Mouse (Mus musculus) lung, adult 2 months (tissue): ENCODE measurements at regions not wholly inside any gene's neighbourhood (a gene's known extent, or its start where the extent isn't known, plus 50 kb on each side); places are given as distances from the start of the nearest gene placed in this dataset.

Experiments
- DNase-seq: peaks from one replicate; pipeline ENCODE4 v3.0.0; 2022
- H3K4me1 ChIP-seq: fragments of 200-500 bp; 2 replicates; pipeline ENCODE4 v1.6.1; 2011; ENCODE audit warnings: low read length; ENCODE audit not compliant: control insufficient read depth, insufficient read depth
- H3K4me3 ChIP-seq: fragments of 200-500 bp; replicated peaks from 2 replicates; pipeline ENCODE3; 2011; ENCODE audit warnings: low read depth, mild to moderate bottlenecking, control low read depth, low read length; ENCODE audit errors: extremely low read depth
- CTCF ChIP-seq: fragments of 200-500 bp; IDR thresholded peaks from 2 replicates; pipeline ENCODE4 v1.5.1; 2011; ENCODE audit warnings: mild to moderate bottlenecking, low read length, control low read depth; ENCODE audit not compliant: insufficient read depth
- POLR2A ChIP-seq: fragments of 200-500 bp; IDR thresholded peaks from 2 replicates; pipeline ENCODE4 v1.6.1; 2011; ENCODE audit warnings: low read depth, mild to moderate bottlenecking, control low read depth, low read length, borderline replicate concordance; ENCODE audit errors: extremely low read depth
- WGBS: fragments of 180-500 bp; shearing (Covaris S2); methylation state at CpG from one replicate; pipeline ENCODE4 v1.1.7; 2018; 5-methylcytosine and 5-hydroxymethylcytosine counted together

DNA sequence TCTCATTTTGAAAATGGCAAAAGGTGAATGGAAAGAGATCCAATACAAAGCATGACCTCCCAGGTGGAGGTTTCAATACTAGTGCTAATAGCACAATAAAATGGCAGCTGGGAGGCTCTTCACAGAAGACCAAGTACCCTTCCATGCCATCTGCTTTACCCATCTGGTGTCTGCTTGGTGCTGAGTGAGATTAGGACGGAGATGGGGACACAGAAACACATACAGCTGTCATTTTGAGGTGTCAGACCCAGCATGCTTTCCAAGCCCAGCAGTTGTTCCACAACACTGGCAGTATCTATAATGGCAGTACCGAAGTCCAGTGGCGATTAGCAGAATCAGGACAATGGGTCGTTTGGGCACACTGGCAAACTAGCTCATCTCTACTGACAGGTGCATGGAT lies 118.9 kb upstream of the 1700064H15Rik start:
- TF ChIP-seq CTCF (no peak), POLR2A (no peak)
- no peak overlapping the region for H3K4me3 ChIP-seq
- WGBS: 78% methylated on average over 4 of the region's 4 CpGs
- H3K4me1 ChIP-seq: no peaks in the 10 kb centered on the region
- DNase-seq: no peak

DNA sequence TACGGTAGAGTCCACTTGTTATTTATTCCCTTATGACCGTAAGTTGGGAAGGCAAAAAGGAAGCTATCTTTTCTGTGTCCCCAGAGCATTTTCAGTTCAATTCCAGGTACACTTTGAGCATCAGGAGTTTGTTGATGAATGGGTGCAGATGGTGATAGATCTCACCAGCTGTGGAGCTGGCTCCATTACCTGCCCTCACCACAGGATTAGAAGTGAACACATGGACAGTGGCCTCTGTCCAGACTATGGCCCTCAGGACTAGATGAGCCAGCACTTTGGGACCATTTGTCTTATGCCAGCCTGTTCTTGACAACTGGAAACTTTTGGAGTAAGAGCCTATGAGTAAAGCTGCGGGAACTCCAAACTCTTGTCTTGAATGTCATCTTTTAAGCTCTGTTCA lies 123.5 kb upstream of the 1700064H15Rik start:
- TF ChIP-seq POLR2A (no peak), CTCF (no peak)
- DNase-seq: no peak
- Histone ChIP-seq H3K4me1 (no peaks in the 10 kb centered on the region), H3K4me3 (no peak overlapping the region)
- 83% methylated on average over 3 of the region's 3 CpGs for WGBS

DNA sequence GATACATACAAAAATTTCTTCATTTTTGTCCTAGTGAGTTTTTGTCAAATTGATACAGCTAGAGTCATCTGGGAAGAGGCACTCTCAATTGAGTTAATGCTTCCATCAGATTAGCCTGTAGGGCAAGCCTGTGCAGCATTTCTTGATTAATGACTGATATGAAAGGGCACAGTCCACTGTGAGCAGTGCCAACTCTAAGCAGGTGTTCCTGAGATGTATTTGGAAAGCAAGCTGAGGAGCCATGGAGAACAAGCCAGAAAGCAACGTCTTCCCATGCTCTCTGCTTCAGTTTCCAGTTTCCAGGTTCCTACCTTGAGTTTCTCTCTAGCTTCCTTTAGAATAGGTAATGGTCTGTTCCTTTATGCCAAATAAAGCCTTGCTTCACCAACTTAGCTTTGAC lies 125.5 kb upstream of the 1700064H15Rik start:
- 65% methylated on average over 1 of the region's 1 CpGs for WGBS
- no peak for DNase-seq
- TF ChIP-seq CTCF: no peak
- no peak for TF ChIP-seq POLR2A
- Histone ChIP-seq H3K4me1 (no peaks in the 10 kb centered on the region), H3K4me3 (no peak overlapping the region)

DNA sequence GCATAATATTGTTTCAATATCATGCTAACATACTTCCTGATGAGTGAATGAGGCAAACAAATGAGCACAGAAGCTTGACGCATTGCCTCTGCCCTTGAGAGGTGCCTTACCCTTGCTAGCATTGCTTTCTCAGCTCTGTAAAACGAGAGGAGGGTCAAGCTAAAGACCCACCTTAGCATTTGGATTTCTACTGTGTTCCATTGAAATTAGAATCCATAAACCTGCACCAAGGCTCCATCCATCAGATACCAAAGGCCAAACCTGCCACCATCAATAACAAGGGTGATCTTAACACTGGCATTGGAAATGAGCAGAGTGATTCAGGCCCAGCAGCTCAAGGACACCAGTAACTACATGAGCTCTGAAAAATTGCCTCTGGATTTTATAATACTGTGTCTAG lies 126.2 kb upstream of the 1700064H15Rik start:
- no peak overlapping the region for H3K4me3 ChIP-seq
- no peak for DNase-seq
- TF ChIP-seq POLR2A (no peak), CTCF (no peak)
- WGBS: 60% methylated on average over 2 of the region's 2 CpGs
- H3K4me1 ChIP-seq: no peaks in the 10 kb centered on the region

DNA sequence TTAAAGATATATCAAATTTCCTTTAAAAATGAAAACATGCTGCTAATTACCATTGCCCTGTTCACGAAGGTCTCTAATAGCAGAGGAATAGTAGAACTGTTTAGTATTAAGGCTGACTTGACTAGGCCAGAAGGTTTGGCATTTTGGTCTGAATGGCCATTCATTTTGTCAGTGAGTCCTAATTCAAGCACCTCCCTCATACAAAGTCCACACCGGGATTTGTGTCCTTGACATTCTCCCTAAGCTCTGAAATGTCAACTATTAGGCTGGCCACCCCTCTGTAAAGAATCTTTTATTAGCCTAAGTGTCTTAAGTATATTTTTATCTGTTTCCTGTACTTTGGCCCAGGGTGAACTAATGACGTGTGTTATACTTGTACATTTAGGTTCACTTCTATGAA lies 126.7 kb upstream of the 1700064H15Rik start:
- no peak overlapping the region for H3K4me3 ChIP-seq
- 47% methylated on average over 3 of the region's 3 CpGs for WGBS
- DNase-seq: no peak
- H3K4me1 ChIP-seq: no peaks in the 10 kb centered on the region
- TF ChIP-seq POLR2A (no peak), CTCF (no peak)

DNA sequence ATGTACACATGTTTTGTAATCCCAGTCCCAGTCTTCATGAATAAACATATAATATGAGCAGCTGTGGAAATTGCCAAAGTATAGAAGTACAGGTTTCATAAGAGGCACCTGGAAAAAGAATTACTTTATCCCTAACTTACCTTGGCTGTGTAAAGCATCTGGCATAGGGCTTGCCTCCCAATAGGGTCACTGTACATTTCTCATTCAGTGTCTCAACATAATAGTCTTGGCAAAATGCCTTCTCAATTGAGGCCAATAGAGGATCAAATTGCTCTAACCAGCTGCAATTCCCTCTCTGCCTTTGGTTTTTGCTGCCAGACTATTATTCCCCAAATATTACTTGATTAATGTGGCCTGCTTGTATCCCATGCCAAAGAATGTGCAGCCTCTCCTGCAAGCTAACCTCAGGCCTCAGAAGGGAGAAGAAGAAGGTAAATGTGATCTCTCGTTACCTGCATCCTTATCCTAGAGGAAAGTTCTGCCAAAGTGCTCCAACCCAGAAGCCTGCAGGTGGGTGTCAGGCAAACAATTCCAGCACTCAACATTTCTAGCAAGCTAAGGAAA lies 158.2 kb upstream of the Cp start:
- WGBS: 67% methylated on average over 1 of the region's 1 CpGs
- Histone ChIP-seq H3K4me3 (no peak overlapping the region), H3K4me1 (no peaks in the 10 kb centered on the region)
- TF ChIP-seq POLR2A (no peak), CTCF (no peak)
- no peak for DNase-seq

DNA sequence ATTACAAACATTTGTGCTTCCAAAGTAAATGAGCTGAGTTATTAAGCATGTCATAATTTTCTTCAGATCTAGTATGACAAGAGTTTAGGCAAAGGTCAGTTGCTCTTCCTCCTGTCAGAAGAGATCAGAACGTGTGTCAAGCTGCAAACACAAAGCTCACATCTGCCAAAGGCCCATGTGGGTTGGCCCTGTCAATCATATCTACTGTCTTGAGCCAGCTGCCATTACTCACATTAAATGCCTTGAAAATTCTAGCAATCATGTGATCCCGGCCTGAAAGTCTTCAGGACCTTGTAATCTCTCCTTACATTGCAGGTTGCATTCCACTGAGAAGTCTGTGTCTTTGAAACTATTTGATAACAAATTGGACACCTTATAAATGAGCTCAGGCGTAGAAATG lies 146.8 kb upstream of the Cp start:
- 56% methylated on average over 3 of the region's 3 CpGs for WGBS
- Histone ChIP-seq H3K4me3 (no peak overlapping the region), H3K4me1 (no peaks in the 10 kb centered on the region)
- TF ChIP-seq POLR2A (no peak), CTCF (no peak)
- no peak for DNase-seq

DNA sequence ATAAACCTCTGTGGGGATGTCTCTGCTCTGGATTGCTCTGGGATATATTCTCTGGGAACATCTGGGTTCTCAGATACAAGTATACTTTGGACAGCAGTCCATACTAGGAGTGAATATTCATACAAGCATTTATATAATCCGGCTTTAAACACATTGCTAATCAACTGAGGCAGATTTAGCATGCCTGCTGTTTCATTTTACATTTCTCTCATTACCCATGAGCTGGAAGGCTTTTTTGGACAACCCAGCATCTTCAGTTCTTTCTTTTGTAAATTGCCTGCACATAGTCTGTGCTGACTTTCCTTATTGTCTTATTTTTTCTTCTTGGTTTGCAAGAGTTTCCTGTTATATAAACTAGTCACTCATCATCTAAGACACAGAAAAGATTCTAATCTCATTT lies 131.9 kb upstream of the Cp start:
- no peak for TF ChIP-seq CTCF
- TF ChIP-seq POLR2A: no peak
- 73% methylated on average over 1 of the region's 1 CpGs for WGBS
- no peaks in the 10 kb centered on the region for H3K4me1 ChIP-seq
- DNase-seq: no peak
- no peak overlapping the region for H3K4me3 ChIP-seq

DNA sequence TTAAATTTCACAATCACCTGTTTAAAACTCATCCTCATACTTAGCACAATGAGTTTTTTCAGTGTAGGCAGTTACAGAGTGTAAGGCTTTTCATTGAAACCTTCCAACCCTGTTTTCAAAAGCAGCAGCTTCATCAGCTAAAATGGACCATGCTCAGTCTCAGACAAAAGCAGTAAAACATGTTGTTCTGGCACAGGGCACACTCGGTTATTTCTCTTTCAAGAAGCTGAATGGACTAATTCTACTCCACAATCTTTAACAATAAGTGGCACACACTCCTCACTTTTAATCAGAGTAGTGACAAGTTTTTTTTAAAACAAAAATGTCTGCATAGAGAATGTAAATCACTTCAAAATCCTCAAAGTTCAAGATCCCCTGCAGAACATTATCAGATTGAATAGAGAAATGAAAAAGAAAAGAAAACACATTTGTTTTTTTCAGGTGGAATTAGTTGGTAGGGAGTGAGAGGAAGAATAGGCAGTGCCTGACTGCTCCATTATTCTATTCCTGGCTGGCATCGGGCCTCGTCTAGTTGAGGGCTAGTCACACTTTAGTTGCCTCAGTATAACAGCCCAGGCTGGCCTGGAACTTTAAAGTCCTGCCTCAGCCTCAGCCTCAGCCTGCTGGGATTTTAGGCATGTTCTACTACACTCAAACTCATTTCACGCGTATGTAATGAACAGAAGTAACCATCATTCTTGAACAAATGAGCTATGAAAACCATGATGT lies 128.2 kb upstream of the Cp start:
- TF ChIP-seq CTCF (no peak), POLR2A (no peak)
- H3K4me3 ChIP-seq: no peak overlapping the region
- 79% methylated on average over 5 of the region's 5 CpGs for WGBS
- no peak for DNase-seq
- no peaks in the 10 kb centered on the region for H3K4me1 ChIP-seq

DNA sequence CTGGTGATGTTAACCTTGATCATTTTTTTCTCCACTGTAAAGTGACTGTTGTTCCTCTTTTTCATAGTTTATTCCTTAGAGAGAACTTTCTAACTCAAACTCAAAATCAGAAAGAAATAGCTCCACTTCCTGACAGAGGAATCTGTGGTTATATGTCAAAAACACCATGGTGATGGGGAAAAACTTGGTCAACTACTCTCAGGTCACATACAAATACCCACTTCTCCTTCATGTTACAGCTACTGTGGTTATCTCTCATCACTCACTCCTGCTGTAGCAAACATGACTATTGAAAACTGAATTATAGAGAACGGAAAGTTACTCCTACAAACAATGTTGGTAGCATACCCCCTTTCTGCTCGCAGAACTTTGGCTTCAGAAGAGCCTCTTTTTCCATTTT lies 127.1 kb upstream of the Cp start:
- no peaks in the 10 kb centered on the region for H3K4me1 ChIP-seq
- TF ChIP-seq POLR2A (no peak), CTCF (no peak)
- no peak overlapping the region for H3K4me3 ChIP-seq
- WGBS: 71% methylated on average over 2 of the region's 2 CpGs
- DNase-seq: no peak
